Mouse (Mus musculus) adrenal gland, postnatal 10 days (tissue): ENCODE measurements around the gene Klrb1c. TPM values are rescaled to one million over a fixed set of nuclear protein-coding genes. Genes with fewer than 3 reads are reported as not detected.
"Not testable (repeated sequence)": the region's sequence is repeated elsewhere in the genome, so short reads cannot be mapped to it uniquely, and the experiment has no call there.

Source experiments
- DNase-seq: peaks from one replicate; pipeline ENCODE4 v3.0.0; 2021; ENCODE audit warnings: mixed read lengths
- long read RNA-seq, 2 experiments: library from polyadenylated mRNA; stranded (forward); transcript quantifications; one replicate each; pipeline ENCODE4 v2.0.0; 2021
- total RNA-seq, 2 experiments: library from RNA; stranded (reverse); gene quantifications; 2 replicates each; pipeline ENCODE4 v1.2.3; 2021

The Klrb1c gene
- under 1 TPM; 0.54 to 0.55 TPM for total RNA-seq
- long read RNA-seq, experiment 1, result 0 reads
- long read RNA-seq, experiment 2, result 0 reads

- no peak for DNase-seq
These were observed at the start of gene Klrb1c for GRCm38 (mm10) chr6:128789115-128789514. Gene Klrb1c, minus strand, starts transcription at chr6:128789215.

- no peak for DNase-seq
These were observed 48.7 kb upstream of the Klrb1c start for GRCm38 (mm10) chr6:128837454-128838341.

DNA sequence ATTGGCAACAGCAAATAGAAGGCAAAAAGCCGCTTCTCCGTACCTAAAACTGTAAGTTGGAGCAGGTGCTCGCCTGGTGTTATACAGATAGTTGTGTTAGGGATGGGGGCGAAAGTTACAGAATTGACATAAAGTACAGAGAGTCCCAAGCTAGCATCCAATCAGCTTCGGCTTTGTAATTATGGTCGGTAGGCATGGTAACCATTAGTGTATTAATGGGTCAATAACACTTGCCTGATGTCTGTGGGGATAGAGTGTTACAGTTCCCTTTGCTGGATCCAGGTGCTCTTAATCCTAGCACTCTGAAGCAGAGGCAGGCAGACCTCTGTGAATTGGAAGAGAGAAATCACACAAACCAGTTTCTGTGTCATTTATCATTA is 47.9 kb upstream of the Klrb1c start:
- no peak for DNase-seq

DNA sequence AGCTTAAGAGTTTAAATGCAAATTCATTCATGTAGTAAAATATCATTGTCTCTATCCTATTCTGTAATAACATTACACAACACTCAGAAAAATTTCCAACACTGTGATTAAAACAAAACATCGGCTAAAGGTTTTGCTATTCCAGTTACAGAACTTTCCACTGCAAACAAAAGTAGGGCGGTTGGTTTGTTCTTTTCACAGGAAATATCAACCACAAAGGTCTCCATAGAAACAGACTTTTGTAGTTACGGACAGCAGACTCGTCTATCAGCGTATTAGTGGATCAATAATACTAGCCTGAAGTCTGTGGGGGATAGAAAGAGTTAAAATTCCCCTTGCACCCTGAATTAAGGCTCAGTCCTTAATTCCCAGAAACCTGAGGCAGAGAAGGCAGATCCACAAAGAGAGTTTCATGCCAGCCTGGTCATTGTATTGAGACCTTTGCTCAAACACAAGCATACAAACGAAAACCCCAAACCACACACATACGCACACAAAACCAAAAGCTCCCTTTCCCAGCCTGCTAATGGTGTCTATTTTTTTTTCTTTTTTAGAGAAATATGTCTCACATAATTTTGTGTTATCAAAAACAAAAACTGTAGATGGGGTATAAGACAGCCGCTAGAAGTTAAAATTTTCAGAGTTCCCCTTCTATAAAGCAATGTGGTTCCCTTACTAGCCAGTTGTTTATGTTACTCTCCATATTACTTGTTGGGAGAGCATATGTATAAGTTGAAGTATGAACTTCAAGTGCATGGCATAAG is 47.4 kb upstream of the Klrb1c start:
- no peak for DNase-seq

- no peak for DNase-seq
These were observed 46.6 kb upstream of the Klrb1c start for GRCm38 (mm10) chr6:128835571-128835970.

DNA sequence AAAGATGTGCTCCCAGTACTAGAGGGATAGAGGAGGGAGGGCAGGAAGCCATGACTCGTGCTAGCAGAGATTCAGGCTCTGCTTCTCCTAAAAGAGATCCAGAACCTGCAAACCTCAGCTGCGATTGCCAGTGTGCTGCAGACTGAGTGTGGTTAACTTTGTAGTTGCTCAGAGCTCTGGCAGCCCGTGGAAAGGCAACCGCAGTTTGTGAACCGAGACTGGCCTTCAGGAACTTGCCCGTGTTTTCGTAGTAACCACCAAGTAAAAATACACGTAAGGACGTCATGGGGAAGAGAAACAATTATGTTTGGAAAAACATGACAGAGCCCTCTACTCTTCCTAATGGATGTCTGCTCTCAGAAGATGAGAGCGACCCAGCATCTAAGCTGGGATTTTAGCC is 44.0 kb upstream of the Klrb1c start:
- DNase-seq, result no peak

GRCm38 (mm10) chr6:128829837-128830236 is 40.8 kb upstream of the Klrb1c start:
- DNase-seq, result no peak

GRCm38 (mm10) chr6:128826781-128827180 is 37.8 kb upstream of the Klrb1c start:
- no peak for DNase-seq

- DNase-seq, result no peak
These were observed 37.1 kb upstream of the Klrb1c start, which contains the start of the genes Gm44511 and Klrb1b for GRCm38 (mm10) chr6:128826132-128826531. Gene Gm44511, minus strand, starts transcription at chr6:128826315. Gene Klrb1b, minus strand, starts transcription at chr6:128826331.

DNA sequence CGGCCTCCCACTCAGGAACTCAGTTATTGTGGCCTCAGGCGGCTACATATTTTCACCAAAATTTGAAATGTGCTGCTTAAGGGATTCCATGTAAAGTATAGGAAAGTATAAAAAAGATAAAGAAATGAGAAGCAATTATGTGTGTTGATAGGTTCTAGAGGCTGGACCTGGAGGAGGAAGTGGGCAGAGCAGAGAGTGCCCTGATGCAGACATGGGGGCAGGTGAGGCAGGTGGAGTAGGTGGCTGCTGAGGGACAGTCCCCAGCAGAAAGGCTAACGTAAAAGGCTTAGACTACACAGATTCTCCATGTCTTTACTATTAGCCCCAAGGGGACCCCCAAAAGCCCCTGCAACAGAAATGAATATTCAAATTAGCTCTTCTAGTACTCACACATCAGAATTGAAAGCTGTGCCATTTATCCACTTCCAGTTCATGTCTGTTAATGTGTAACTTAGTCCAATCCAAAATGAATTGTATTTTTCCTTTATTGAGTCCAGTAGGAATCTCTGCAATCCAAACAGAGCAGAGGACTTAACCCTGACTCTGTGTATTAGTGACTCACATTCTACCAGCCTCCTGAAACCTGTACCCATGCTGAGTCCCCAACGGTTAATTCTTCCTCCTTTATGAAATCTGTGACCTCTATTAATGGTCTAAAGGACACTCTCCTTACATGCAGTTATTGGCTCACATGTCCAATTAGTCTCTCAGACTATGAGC is 29.2 kb upstream of the Klrb1c start:
- DNase-seq, result no peak

DNA sequence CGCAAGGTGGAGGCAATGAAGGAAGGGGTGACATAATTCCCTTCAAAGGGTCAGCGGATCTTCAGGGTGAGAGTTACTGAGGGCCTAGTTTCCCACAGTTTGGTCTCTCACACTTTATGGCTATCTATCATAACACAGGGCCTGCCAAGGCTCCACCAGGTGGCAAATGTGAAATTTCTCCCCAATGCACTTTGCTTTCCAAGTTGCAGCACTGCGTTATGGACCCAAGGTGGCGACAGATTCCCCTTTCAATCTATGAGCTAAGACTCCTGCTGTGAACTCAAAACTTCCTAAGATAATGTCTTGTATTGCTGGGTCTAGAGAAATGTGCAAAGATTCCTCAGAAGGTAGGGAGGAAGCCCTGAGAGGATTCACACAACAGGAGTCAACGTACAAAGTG is 19.5 kb upstream of the Klrb1c start:
- peak; percentile 23 for DNase-seq

GRCm38 (mm10) chr6:128807021-128807420 is 18.0 kb upstream of the Klrb1c start:
- DNase-seq, result no peak

- DNase-seq, result peak; percentile 72
These were observed 16.0 kb upstream of the Klrb1c start for GRCm38 (mm10) chr6:128804823-128805640.

DNA sequence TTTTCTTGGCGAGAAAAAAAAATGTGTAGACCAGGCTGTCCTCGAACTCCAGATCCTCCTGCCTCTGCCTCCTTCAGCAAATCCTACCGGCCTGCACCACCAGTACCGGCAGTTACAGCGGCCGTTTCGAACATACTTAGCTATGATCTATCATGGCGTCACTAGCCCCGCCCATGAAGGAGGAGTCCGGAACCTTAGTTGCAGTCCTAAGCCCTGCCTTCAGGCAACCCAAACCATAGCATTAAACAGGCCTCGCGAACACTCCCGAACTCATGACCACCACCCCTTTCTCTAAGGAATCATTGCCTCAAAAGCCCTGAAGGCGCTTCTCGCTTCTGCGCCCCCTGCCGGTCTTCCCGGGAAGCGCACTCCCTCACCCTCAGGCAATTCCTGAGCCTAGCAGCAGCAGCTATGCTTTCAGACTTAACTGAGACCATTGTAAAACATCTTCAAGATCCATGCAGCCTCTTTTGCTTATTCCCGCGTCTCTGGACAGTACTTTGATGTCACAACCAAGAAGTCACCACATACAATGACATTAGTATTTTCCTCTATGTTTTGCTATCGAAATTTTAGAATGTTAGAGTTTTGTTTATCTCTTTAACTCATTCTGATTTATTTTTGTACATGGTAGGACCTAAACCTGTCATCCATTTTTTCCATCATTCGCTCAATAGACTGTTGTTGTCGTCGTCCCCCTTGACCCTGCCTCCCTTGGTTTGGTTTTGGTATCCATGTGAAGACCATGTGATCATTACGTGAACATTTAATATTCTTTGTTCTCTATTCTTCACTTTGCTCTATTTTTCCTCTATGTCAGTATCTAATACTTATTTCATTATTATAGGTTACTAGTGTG is 14.2 kb upstream of the Klrb1c start:
- DNase-seq, result peak; percentile 97

- DNase-seq, result no peak
These were observed 13.5 kb upstream of the Klrb1c start for GRCm38 (mm10) chr6:128802557-128802956.

GRCm38 (mm10) chr6:128800696-128801095 is 11.7 kb upstream of the Klrb1c start:
- not testable (repeated sequence) for DNase-seq

DNA sequence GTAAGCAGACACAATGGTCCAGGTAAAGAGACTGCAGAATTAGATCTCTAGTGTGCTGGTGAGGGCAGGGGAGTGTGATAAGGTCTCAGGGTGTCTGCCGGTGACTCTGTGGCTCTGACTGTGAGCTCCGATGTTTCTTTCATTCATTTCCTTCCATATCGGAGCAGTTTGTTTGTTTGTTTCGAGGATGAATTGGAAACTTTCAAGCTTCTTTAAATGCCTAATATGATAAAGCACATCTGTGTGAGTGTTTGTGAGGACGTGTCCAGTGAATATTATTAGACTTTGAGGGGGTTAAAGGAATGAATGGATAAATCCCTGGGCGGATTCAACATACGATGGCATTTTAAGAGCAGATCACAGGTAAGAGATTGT is 10.9 kb upstream of the Klrb1c start:
- DNase-seq, result no peak

DNA sequence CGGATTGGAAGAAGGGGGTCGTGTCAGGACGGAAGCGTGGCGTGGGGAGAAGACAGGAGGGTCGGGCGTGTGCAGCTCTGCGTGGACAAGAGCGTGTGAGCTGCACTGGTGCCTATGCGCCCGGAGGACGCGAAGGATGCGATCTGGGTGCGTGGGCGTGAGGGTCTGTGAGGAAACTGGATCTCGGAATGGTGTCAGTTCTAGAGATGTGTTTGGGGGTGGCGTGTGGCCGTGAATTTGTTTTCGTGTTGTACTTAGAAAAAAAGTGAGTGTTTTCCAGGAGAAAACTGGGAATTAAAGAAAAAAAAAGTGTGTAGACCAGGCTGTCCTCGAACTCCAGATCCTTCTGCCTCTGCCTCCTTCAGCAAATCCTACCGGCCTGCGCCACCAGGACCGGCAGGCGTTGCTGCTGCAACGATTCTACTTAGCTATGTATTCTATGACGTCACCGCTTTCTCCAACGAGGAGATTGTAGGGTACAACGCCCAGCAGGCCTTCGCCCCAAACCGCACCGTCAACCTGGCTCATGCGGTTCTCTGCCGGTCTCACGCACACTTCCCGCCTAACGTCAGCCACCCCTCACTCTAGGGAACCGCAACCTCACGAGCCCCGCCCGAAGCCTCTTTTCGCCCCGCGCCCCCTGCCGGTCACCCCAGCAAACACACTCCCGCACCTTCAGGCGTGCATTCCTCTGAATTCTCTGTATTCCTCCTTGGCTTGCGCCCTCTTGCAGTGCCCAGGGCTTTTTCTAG is 10.3 kb upstream of the Klrb1c start:
- peak; percentile 89 for DNase-seq

DNA sequence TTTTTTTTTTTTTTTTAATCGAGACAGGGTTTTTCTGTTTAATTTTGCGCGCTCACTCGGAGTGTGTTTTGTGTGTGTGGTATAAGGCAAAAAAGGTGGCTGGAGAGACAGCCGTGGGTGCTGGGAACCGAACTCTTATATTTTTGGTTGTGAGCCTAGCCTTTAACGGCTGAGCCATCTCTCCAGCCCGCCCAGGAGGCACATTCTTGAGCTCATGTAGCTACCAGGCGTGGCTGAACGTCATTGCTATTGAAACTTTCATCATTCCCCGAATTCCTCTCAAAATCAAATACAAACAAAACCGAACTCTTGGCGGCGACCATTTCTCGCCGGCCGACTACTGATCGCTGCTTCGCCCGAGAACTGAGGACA is 9.7 kb upstream of the Klrb1c start:
- peak; percentile 80 for DNase-seq
